Mouse (Mus musculus): Measurements from ENCODE around the gene Tmem178b. TPM values are rescaled to one million over a fixed set of nuclear protein-coding genes. Genes with fewer than 3 reads are reported as not detected.

The Tmem178b gene
- total RNA-seq, 2 experiments from 2014 or later: 2.5 TPM

DNA sequence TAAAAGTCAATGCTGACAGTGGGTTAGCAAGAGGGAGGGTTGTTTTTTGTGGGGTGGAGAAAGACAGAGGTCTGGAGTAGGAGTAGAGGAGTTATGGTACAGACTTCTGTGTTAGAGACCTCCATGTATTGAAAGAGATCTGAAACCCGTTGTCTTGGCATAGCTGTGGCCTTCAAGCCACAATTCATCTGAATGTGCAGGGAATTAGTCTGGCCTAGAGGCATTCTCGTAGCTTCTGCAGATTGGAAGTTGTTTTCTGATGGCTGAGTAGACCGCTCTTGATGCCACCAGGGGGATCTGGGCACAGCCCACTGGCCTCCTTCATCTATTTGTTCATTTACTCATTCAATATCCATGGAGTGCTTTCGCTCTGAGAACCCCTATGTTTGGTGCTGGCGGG lies 138.0 kb downstream of the Tmem178b start:
- intact Hi-C loops (cut with DNase I; ENCODE audit: low total_unique reads): no loop called here
- no peak for DNase-seq

DNA sequence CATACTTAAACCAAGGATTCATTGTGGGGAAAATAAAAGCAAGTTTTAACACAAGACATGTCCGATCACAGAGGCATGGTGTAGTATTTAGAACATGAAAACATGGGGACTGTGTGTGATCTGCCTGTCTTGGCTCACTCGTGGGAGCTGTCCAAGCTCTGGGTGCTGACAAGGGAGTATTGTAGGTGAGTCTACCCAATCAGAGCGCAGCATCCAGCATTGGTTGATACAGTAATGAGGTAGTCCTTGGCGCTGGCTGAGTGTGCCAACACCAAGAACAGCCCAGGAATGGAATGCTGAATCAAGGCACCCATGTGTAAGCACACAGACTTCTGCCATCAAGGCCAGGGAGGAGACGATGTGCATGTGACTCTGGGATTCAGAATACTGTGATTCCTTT lies 138.5 kb downstream of the Tmem178b start:
- intact Hi-C loops (cut with DNase I; ENCODE audit: low total_unique reads): no loop called here
- DNase-seq: no peak

GRCm38 (mm10) chr6:40013407-40013806 lies 140.3 kb downstream of the Tmem178b start:
- intact Hi-C loops (cut with DNase I; ENCODE audit: low total_unique reads): no loop called here
- DNase-seq: no peak

DNA sequence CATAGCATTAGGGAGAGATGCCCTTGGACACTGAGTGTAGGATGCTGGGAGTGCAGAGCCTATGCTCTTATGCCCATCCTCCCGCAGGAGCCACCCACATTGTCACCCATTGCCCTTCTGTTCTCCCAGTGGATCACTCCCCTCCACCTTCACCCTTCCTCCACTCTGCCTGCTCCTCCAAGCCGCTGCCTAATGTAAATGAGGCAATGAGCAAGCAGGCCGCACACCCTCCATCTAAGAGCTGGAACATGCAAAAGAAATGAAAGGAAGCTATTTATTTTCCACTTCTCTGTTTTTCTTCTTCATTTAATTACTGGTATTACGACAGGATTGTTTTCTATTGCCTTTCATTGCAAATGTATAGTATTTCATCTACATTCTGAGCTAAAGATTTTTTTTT lies 142.1 kb downstream of the Tmem178b start:
- intact Hi-C loops (cut with DNase I; ENCODE audit: low total_unique reads): no loop called here
- no peak for DNase-seq

- no peak for DNase-seq
- intact Hi-C loops (cut with DNase I; ENCODE audit: low total_unique reads): no loop called here
Measured at GRCm38 (mm10) chr6:40015711-40016460, 142.8 kb downstream of the Tmem178b start.

DNA sequence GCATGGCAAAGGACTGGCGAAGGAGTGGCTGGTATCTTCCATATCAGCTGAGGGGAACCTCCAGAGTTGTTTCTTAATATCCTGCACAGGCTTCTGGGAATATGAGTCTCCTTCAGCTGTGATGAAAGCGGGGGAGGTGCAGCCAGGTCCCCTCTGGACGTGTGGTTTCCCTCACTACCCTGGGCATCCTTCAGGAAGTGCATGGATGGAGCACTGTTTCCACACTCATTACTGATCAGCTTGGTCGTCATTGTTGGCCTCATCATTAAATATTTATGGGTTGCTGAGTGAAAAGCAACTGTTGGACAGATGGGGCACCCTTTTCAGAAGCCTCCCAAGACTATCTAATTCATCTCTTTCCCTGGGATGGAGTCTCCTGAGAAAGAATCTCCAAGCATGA lies 146.3 kb downstream of the Tmem178b start:
- intact Hi-C loops (cut with DNase I; ENCODE audit: low total_unique reads): no loop called here
- no peak for DNase-seq

DNA sequence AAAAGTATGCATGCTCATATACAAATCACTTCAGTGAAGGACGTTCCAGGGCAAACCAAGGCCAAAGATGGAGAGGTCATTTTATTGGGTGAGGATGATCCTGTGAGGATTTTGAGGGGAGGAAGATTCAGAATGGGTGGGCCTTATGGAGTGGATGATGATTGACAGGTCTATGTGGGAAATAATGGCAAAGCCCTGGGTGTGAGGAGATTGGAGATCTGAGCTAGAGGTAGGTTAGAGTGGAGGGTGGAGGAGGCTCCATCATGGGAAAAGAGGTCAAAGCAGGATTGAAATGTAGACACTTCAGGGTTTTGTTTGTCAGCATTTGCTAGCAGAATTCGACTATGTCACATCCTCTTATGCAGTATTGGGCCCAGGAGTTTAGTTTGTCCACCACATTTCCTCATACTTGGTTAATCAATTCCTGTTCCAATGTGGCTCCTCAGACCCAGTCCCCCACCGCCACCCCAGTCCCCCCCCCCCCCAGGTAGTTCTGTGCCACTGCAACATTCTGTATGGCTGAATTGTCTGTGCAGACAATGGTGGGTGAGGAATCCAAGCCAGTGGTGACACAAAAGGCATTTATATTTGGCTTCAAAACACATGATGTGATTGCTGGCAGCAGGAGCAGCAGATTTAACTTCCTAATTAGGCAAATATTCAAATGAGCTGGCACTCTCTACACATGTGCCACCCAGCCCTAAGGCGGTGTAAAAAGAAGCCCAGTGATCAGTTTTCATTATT lies 150.7 kb downstream of the Tmem178b start:
- DNase-seq: no peak
- intact Hi-C loops (cut with DNase I; ENCODE audit: low total_unique reads): no loop called here

GRCm38 (mm10) chr6:40024336-40024934 lies 151.4 kb downstream of the Tmem178b start:
- intact Hi-C loops (cut with DNase I; ENCODE audit: low total_unique reads): no loop called here
- no peak for DNase-seq

GRCm38 (mm10) chr6:40032901-40033300 lies 159.8 kb downstream of the Tmem178b start:
- no peak for DNase-seq
- intact Hi-C loops (cut with DNase I; ENCODE audit: low total_unique reads): no loop called here

DNA sequence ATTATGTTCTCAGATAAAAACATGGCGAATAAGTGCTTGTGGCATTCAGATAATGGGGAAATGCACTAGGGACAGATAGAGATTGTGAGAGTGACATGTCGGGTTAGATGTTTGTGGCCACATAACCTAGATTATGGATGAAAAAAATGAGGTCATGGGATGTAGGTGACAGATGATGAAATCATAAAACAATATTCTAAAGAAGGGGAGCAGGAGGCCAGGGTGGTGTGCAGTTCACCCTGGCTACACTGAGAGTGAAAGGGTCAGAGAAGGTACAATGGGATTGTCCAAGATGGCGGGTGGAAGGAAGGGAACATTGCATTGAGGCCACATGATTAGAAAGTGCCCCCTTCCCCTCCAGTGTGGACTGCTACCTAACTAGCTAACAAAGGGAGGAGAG lies 160.9 kb downstream of the Tmem178b start:
- DNase-seq: no peak
- intact Hi-C loops (cut with DNase I; ENCODE audit: low total_unique reads): no loop called here

GRCm38 (mm10) chr6:40048969-40049908 lies 176.2 kb downstream of the Tmem178b start:
- no peak for DNase-seq
- intact Hi-C loops (cut with DNase I; ENCODE audit: low total_unique reads): no loop called here

- intact Hi-C loops (cut with DNase I; ENCODE audit: low total_unique reads): no loop called here
- DNase-seq: no peak
Measured at GRCm38 (mm10) chr6:40049909-40050484, 176.9 kb downstream of the Tmem178b start.

GRCm38 (mm10) chr6:40051698-40052097 lies 178.6 kb downstream of the Tmem178b start:
- DNase-seq: no peak
- intact Hi-C loops (cut with DNase I; ENCODE audit: low total_unique reads): no loop called here

DNA sequence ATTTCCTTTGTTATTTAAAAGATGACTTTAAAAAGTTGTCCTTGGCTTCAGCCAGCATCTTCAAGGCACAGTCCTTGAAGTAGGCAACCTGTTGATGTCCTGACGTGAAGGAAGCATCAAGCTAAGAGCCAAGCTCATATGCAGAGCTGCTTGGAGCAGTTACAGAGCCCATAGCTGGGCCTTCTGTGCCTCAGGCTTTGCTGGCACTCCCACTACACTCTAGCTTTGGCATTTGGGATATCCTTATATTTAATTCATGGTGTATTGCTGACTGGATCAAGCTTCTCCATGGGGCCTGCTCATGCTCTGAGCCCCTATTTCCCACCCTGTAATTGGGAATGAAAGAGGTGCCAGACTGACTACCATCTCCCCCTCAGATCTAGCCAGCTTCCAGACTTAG lies 179.5 kb downstream of the Tmem178b start:
- DNase-seq: no peak
- intact Hi-C loops (cut with DNase I; ENCODE audit: low total_unique reads): no loop called here

GRCm38 (mm10) chr6:40059466-40059865 lies 186.4 kb downstream of the Tmem178b start:
- DNase-seq: no peak
- intact Hi-C loops (cut with DNase I; ENCODE audit: low total_unique reads): no loop called here

DNA sequence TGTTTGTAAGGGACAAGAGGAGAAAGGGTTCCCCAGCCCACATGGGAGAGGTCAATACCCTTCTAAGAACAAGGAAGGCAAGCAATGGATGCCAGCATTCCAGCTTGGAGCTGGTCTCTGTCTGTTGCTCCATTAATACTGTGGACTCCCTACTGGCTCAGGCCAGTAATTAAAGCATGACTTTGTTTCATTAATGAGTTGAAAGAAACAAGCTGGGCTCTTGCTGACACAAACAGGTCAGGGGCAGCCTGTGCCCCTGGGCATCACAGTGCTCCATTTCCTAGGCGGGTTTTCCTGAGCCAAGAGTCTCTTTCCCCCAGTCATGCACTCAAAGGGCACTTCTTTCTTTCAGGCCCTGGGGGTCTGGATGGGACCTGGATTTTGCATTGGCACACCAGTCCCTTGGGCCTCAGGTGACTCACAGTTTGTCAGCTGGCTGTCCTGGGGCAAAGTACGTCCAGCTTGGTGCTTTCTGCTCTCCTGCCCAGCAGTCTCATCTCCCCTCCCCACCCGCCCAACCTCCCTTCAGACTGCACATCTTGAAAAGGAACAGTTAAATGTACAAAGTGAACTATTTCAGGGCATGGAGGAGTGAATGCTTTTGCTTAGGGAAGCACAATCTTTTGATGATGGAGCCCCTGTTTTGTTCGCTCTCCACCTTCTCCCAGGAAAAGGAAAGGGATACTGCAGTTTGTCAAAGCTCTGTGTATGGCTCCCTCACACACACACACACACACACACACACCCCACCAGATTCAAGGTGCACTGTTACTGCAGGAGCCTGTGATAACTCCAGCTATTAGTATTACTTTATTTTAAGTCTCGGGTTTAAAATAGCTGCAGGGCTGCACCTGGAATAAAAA lies 188.5 kb downstream of the Tmem178b start:
- intact Hi-C loops (cut with DNase I; ENCODE audit: low total_unique reads): no loop called here

GRCm38 (mm10) chr6:40062190-40062501 lies 189.1 kb downstream of the Tmem178b start:
- intact Hi-C loops (cut with DNase I; ENCODE audit: low total_unique reads): no loop called here
- no peak for DNase-seq

More for the DNA sequence above, 188.5 kb downstream of the Tmem178b start:
- no peak for DNase-seq

DNA sequence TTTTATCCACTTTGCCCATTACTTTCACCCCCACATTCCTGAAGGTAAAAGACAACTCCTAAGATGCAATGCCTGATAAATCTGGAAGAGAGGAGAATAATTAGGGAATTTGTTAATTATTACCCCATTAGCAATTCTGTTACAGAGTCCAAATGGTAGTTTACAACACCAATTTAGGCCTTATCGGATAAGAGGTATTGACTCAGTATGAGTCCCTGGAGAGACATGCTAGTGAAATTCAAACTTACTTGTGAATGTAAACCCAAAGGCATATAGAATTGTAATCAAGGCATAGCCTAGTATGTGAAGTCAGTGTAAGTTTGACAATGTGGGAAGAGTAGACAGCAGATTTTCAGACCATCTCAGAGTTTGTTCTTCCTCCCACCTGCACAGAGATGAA lies 190.4 kb downstream of the Tmem178b start:
- no peak for DNase-seq
- intact Hi-C loops (cut with DNase I; ENCODE audit: low total_unique reads): no loop called here

DNA sequence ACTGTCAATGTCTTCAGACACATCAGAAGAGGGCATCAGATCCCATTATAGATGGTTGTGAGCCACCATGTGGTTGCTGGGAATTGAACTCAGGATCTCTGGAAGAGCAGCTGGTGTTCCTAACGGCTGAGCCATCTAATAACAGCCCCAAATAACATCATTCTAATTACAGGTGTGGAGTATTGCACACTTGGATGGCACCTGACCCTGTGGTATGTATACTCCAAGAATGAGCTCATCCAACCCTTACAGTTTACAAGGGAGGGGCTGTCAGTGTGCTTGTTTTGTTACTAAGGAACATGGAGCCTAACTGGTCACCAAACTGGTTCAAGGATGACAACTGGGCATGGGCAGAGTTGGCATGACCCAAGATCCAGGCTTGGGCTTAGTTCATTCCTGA lies 190.8 kb downstream of the Tmem178b start:
- intact Hi-C loops (cut with DNase I; ENCODE audit: low total_unique reads): no loop called here
- no peak for DNase-seq
